Mouse (Mus musculus) liver, embryonic 16.5 days (tissue): Measurements from ENCODE around the gene Iqsec2. TPM values are rescaled to one million over a fixed set of nuclear protein-coding genes. Genes with fewer than 3 reads are reported as not detected.

ENCODE experiments used
- polyA plus RNA-seq: library from polyadenylated mRNA; unstranded; fragments of >200 nt; fragmentation: Nextera tagmentation; extraction: Ambion mirVana; gene quantifications from 2 replicates; pipeline ENCODE4 v1.2.1, GENCODE M21; 2015

Gene Iqsec2
- polyA plus RNA-seq, 1 experiment from 2014 or later = 2.7 TPM

Other genes starting within 250 kb of the Iqsec2 start
- gene Hsd17b10, start 142.4 kb upstream of the Iqsec2 start, polyA plus RNA-seq = 131 and 140 TPM in 2 replicates
- 2.1 TPM in 2 replicates for gene Ribc1, start 128.0 kb upstream of the Iqsec2 start, polyA plus RNA-seq
- 48.5 and 50.0 TPM in 2 replicates for gene Smc1a, start 127.8 kb upstream of the Iqsec2 start, polyA plus RNA-seq
- 22.2 and 28.1 TPM in 2 replicates for gene Kdm5c, start 88.8 kb downstream of the Iqsec2 start, polyA plus RNA-seq
- gene Kantr, start 183.2 kb downstream of the Iqsec2 start, polyA plus RNA-seq = 2.8 and 3.4 TPM in 2 replicates
- gene Tspyl2, start 198.2 kb downstream of the Iqsec2 start, polyA plus RNA-seq = 5.6 and 6.6 TPM in 2 replicates
- 0.11 and 0.16 TPM in 2 replicates for gene Gpr173, start 224.4 kb downstream of the Iqsec2 start, polyA plus RNA-seq